Mouse (Mus musculus): ENCODE measurements around the gene Arhgef40. TPM values are rescaled to one million over a fixed set of nuclear protein-coding genes. Genes with fewer than 3 reads are reported as not detected.

Gene Arhgef40
- polyA plus RNA-seq (2014; fragmentation: Nextera tagmentation; extraction: Ambion mirVana): 96.8 and 108 TPM in 2 replicates

GRCm38 (mm10) chr14:51984247-51985231 lies at the start of gene Arhgef40:
Arhgef40 (plus strand) TSS chr14:51984719.
- H3K4me2 ChIP-seq: peak within 1 kb of the TSS; percentile 76
- peak within 1 kb of the TSS; percentile 98 for H3K27ac ChIP-seq (ENCODE audit: low read depth)
- H3K9ac ChIP-seq: peak within 1 kb of the TSS; percentile 85
- H3K4me1 ChIP-seq (ENCODE audit: insufficient read depth): peaks cover 4% of the 10 kb centered on the region; the same call in 1 of the 2 replicates
- peaks cover 25% of the 10 kb centered on the region for H3K36me3 ChIP-seq (ENCODE audit: insufficient read depth)
- peak within 1 kb of the TSS; percentile 79 for H3K4me3 ChIP-seq (ENCODE audit: low read depth, low read length)
- H3K9me3 ChIP-seq (ENCODE audit: low read depth, low read length): no peaks in the 10 kb centered on the region
- under 1% methylated on average over 72 of the region's 74 CpGs for WGBS
- DNase-seq (peak; percentile 89), ATAC-seq (ENCODE audit: insufficient read depth) (peak; percentile 86)
- TF ChIP-seq CTCF (IDR thresholded peaks at IDR 0.05; ENCODE audit: low read depth): no peak
- no peaks in the 10 kb centered on the region for H3K27me3 ChIP-seq (ENCODE audit: insufficient read depth, low read length)

DNA sequence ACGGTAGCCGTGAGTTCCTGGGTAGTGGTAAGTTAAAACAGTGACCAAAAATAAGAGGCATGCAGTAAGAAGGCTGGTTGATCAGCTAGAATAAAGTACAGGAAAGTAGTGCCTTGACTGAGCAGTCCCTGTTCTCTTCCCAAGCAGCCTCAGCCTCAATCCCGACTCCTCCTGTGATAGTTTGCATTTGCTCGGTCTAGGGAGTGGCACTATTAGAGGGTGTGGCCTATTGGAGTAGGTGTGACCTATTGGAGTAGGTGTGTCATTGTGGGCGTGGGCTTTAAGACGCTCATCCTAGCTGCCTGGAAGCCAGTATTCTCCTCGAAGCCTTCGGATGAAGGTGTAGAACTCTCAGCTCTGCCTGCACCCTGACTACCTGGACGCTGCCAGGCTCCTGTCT lies 45.5 kb upstream of the Arhgef40 start:
- Histone ChIP-seq H3K36me3 (ENCODE audit: insufficient read depth) (no peaks in the 10 kb centered on the region), H3K9me3 (ENCODE audit: low read depth, low read length) (no peaks in the 10 kb centered on the region; the same call in 1 of the 2 replicates), H3K4me2 (no peak overlapping the region), H3K4me1 (ENCODE audit: insufficient read depth) (no peaks in the 10 kb centered on the region), H3K4me3 (ENCODE audit: low read depth, low read length) (no peak overlapping the region), H3K27me3 (ENCODE audit: insufficient read depth, low read length) (no peaks in the 10 kb centered on the region), H3K9ac (no peak overlapping the region), H3K27ac (ENCODE audit: low read depth) (no peak overlapping the region)
- TF ChIP-seq CTCF (IDR thresholded peaks at IDR 0.05; ENCODE audit: low read depth): no peak
- DNase-seq: no peak
- ATAC-seq (ENCODE audit: insufficient read depth): no peak
- WGBS: 85% methylated on average over 9 of the region's 9 CpGs

DNA sequence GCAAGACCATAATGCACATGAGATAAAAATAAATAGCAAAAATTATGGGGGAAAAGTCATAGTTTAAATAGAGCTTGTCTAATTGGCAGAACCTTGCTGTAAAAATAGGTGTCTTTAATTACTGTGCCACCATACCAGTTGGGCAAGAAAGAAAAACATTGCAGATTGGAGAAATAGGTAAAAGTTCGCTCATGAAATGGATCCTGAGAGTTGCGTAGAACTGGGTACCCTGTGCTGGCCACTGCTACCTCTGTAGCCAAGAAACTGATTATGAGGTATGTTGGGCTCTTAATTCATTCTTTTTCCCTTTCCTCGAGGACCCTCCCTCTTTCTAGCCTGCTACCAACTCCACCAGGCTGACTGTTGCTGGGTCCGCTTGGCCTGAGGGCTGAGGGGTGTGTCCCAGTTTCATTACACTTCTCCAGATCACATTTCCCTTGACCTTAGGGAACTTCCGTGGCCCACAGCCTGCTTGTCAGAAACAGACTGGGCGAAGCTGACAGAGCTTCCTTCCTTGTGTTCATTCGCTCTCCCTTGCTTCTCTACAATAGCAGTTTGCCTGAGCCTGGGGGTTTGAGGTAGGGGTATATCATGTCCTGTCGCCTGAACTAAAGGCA lies 43.5 kb upstream of the Arhgef40 start:
- Histone ChIP-seq H3K9ac (no peak overlapping the region), H3K27me3 (ENCODE audit: insufficient read depth, low read length) (no peaks in the 10 kb centered on the region), H3K27ac (ENCODE audit: low read depth) (no peak overlapping the region), H3K36me3 (ENCODE audit: insufficient read depth) (no peaks in the 10 kb centered on the region), H3K9me3 (ENCODE audit: low read depth, low read length) (no peaks in the 10 kb centered on the region; the same call in 1 of the 2 replicates), H3K4me1 (ENCODE audit: insufficient read depth) (no peaks in the 10 kb centered on the region), H3K4me2 (no peak overlapping the region), H3K4me3 (ENCODE audit: low read depth, low read length) (no peak overlapping the region)
- TF ChIP-seq CTCF (IDR thresholded peaks at IDR 0.05; ENCODE audit: low read depth): no peak
- ATAC-seq (ENCODE audit: insufficient read depth) (no peak), DNase-seq (peak; percentile 17)
- 37% methylated on average over 8 of the region's 8 CpGs for WGBS

- H3K36me3 ChIP-seq (ENCODE audit: insufficient read depth): no peaks in the 10 kb centered on the region
- DNase-seq (no peak), ATAC-seq (ENCODE audit: insufficient read depth) (no peak)
- no peak for TF ChIP-seq CTCF (IDR thresholded peaks at IDR 0.05; ENCODE audit: low read depth)
- H3K4me3 ChIP-seq (ENCODE audit: low read depth, low read length): no peak overlapping the region
- no peak overlapping the region for H3K9ac ChIP-seq
- H3K9me3 ChIP-seq (ENCODE audit: low read depth, low read length): no peaks in the 10 kb centered on the region; the same call in 1 of the 2 replicates
- no peak overlapping the region for H3K4me2 ChIP-seq
- H3K4me1 ChIP-seq (ENCODE audit: insufficient read depth): no peaks in the 10 kb centered on the region
- H3K27ac ChIP-seq (ENCODE audit: low read depth): no peak overlapping the region
- WGBS: 69% methylated on average over 9 of the region's 9 CpGs
- H3K27me3 ChIP-seq (ENCODE audit: insufficient read depth, low read length): no peaks in the 10 kb centered on the region
These were observed 42.9 kb upstream of the Arhgef40 start for GRCm38 (mm10) chr14:51941577-51941976.

DNA sequence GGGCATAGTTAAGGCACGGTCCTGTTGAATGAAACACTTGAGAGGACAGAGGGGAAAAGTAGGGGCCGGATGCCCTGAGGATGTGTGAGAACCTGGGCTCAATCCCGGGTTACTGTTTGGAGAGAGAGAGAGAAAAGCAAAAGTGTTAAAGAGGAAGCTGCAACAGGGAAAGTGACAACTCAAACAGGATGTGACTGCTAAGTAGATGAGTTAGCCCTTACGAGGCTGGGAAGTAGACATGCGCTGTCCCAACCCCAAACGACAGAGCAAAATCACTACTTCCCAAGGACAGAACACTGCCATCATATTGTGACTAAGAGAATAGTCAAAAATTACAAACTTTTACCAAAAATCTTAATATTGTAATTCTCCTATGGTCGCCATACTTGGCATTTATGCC lies 42.3 kb upstream of the Arhgef40 start:
- Histone ChIP-seq H3K4me3 (ENCODE audit: low read depth, low read length) (no peak overlapping the region), H3K9ac (no peak overlapping the region; the same call in 1 of the 2 replicates), H3K9me3 (ENCODE audit: low read depth, low read length) (no peaks in the 10 kb centered on the region; the same call in 1 of the 2 replicates), H3K27ac (ENCODE audit: low read depth) (no peak overlapping the region), H3K4me2 (no peak overlapping the region), H3K27me3 (ENCODE audit: insufficient read depth, low read length) (no peaks in the 10 kb centered on the region), H3K4me1 (ENCODE audit: insufficient read depth) (no peaks in the 10 kb centered on the region), H3K36me3 (ENCODE audit: insufficient read depth) (no peaks in the 10 kb centered on the region)
- DNase-seq (no peak), ATAC-seq (ENCODE audit: insufficient read depth) (no peak)
- WGBS: 51% methylated on average over 7 of the region's 7 CpGs
- no peak for TF ChIP-seq CTCF (IDR thresholded peaks at IDR 0.05; ENCODE audit: low read depth)

GRCm38 (mm10) chr14:51943336-51943735 lies 41.2 kb upstream of the Arhgef40 start:
- no peaks in the 10 kb centered on the region for H3K4me1 ChIP-seq (ENCODE audit: insufficient read depth)
- no peak overlapping the region for H3K4me3 ChIP-seq (ENCODE audit: low read depth, low read length)
- 60% methylated on average over 6 of the region's 6 CpGs for WGBS
- TF ChIP-seq CTCF (IDR thresholded peaks at IDR 0.05; ENCODE audit: low read depth): no peak
- no peak for DNase-seq
- H3K36me3 ChIP-seq (ENCODE audit: insufficient read depth): no peaks in the 10 kb centered on the region
- no peaks in the 10 kb centered on the region for H3K9me3 ChIP-seq (ENCODE audit: low read depth, low read length)
- H3K9ac ChIP-seq: no peak overlapping the region
- H3K27me3 ChIP-seq (ENCODE audit: insufficient read depth, low read length): no peaks in the 10 kb centered on the region
- H3K4me2 ChIP-seq: no peak overlapping the region
- H3K27ac ChIP-seq (ENCODE audit: low read depth): no peak overlapping the region
- no peak for ATAC-seq (ENCODE audit: insufficient read depth)

- ATAC-seq (ENCODE audit: insufficient read depth) (no peak), DNase-seq (no peak)
- Histone ChIP-seq H3K4me1 (ENCODE audit: insufficient read depth) (no peaks in the 10 kb centered on the region), H3K36me3 (ENCODE audit: insufficient read depth) (no peaks in the 10 kb centered on the region), H3K4me3 (ENCODE audit: low read depth, low read length) (no peak overlapping the region), H3K4me2 (no peak overlapping the region), H3K27me3 (ENCODE audit: insufficient read depth, low read length) (no peaks in the 10 kb centered on the region), H3K9ac (no peak overlapping the region), H3K27ac (ENCODE audit: low read depth) (no peak overlapping the region), H3K9me3 (ENCODE audit: low read depth, low read length) (no peaks in the 10 kb centered on the region)
- 79% methylated on average over 2 of the region's 2 CpGs for WGBS
- no peak for TF ChIP-seq CTCF (IDR thresholded peaks at IDR 0.05; ENCODE audit: low read depth)
These were observed 24.2 kb upstream of the Arhgef40 start for GRCm38 (mm10) chr14:51960316-51960715.
